Mouse (Mus musculus): ENCODE results near the gene Gbf1. TPM values are rescaled to one million over a fixed set of nuclear protein-coding genes. Genes with fewer than 3 reads are reported as not detected.
"Not testable (repeated sequence)": the region's sequence is repeated elsewhere in the genome, so short reads cannot be mapped to it uniquely, and the experiment has no call there.

Gene Gbf1
- polyA plus RNA-seq, 1 experiment: 142 TPM

GRCm38 (mm10) chr19:46120872-46121271, 31.4 kb upstream of the Gbf1 start:
- Histone ChIP-seq H3K36me3 (ENCODE audit: control insufficient read depth, insufficient read depth, low read length) (no peaks in the 10 kb centered on the region), H3K4me3 (ENCODE audit: control insufficient read depth, low read depth, low read length) (no peak overlapping the region), H3K27ac (ENCODE audit: control insufficient read depth, insufficient read depth, low read depth, low read length) (no peak overlapping the region), H3K27me3 (ENCODE audit: control insufficient read depth, insufficient read depth, low read length) (no peaks in the 10 kb centered on the region), H3K4me1 (ENCODE audit: control insufficient read depth, insufficient read depth, low read length) (no peaks in the 10 kb centered on the region; the same call in 1 of the 2 replicates)
- TF ChIP-seq POLR2A (IDR thresholded peaks at IDR 0.05; ENCODE audit: control insufficient read depth, low read depth, low read length) (no peak), CTCF (IDR thresholded peaks at IDR 0.05; ENCODE audit: control insufficient read depth, insufficient read depth, insufficient replicate concordance, low read depth, low read length) (no peak)

GRCm38 (mm10) chr19:46123876-46124275, 28.4 kb upstream of the Gbf1 start:
- TF ChIP-seq POLR2A (IDR thresholded peaks at IDR 0.05; ENCODE audit: control insufficient read depth, low read depth, low read length): no peak
- TF ChIP-seq CTCF (IDR thresholded peaks at IDR 0.05; ENCODE audit: control insufficient read depth, insufficient read depth, insufficient replicate concordance, low read depth, low read length): no peak
- no peak overlapping the region for H3K27ac ChIP-seq (ENCODE audit: control insufficient read depth, insufficient read depth, low read depth, low read length)
- no peaks in the 10 kb centered on the region for H3K36me3 ChIP-seq (ENCODE audit: control insufficient read depth, insufficient read depth, low read length)
- no peaks in the 10 kb centered on the region for H3K27me3 ChIP-seq (ENCODE audit: control insufficient read depth, insufficient read depth, low read length)
- no peaks in the 10 kb centered on the region; the same call in 1 of the 2 replicates for H3K4me1 ChIP-seq (ENCODE audit: control insufficient read depth, insufficient read depth, low read length)
- no peak overlapping the region for H3K4me3 ChIP-seq (ENCODE audit: control insufficient read depth, low read depth, low read length)

GRCm38 (mm10) chr19:46124651-46125050, 27.7 kb upstream of the Gbf1 start:
- H3K27me3 ChIP-seq (ENCODE audit: control insufficient read depth, insufficient read depth, low read length): no peaks in the 10 kb centered on the region
- TF ChIP-seq POLR2A (IDR thresholded peaks at IDR 0.05; ENCODE audit: control insufficient read depth, low read depth, low read length): no peak
- TF ChIP-seq CTCF (IDR thresholded peaks at IDR 0.05; ENCODE audit: control insufficient read depth, insufficient read depth, insufficient replicate concordance, low read depth, low read length): no peak
- no peak overlapping the region for H3K4me3 ChIP-seq (ENCODE audit: control insufficient read depth, low read depth, low read length)
- no peaks in the 10 kb centered on the region; the same call in 1 of the 2 replicates for H3K4me1 ChIP-seq (ENCODE audit: control insufficient read depth, insufficient read depth, low read length)
- H3K27ac ChIP-seq (ENCODE audit: control insufficient read depth, insufficient read depth, low read depth, low read length): no peak overlapping the region
- no peaks in the 10 kb centered on the region for H3K36me3 ChIP-seq (ENCODE audit: control insufficient read depth, insufficient read depth, low read length)

- H3K36me3 ChIP-seq (ENCODE audit: control insufficient read depth, insufficient read depth, low read length): no peaks in the 10 kb centered on the region
Measured at GRCm38 (mm10) chr19:46126301-46126700, 26.0 kb upstream of the Gbf1 start.

GRCm38 (mm10) chr19:46129737-46130136, 22.6 kb upstream of the Gbf1 start:
- not testable (repeated sequence) for H3K4me3 ChIP-seq (ENCODE audit: control insufficient read depth, low read depth, low read length); H3K4me1 ChIP-seq (ENCODE audit: control insufficient read depth, insufficient read depth, low read length); H3K27ac ChIP-seq (ENCODE audit: control insufficient read depth, insufficient read depth, low read depth, low read length); H3K27me3 ChIP-seq (ENCODE audit: control insufficient read depth, insufficient read depth, low read length); H3K36me3 ChIP-seq (ENCODE audit: control insufficient read depth, insufficient read depth, low read length)

More at GRCm38 (mm10) chr19:46126301-46126700, 26.0 kb upstream of the Gbf1 start:
- Histone ChIP-seq H3K4me1 (ENCODE audit: control insufficient read depth, insufficient read depth, low read length) (peaks cover 2% of the 10 kb centered on the region; the same call in 1 of the 2 replicates), H3K27ac (ENCODE audit: control insufficient read depth, insufficient read depth, low read depth, low read length) (no peak overlapping the region), H3K4me3 (ENCODE audit: control insufficient read depth, low read depth, low read length) (no peak overlapping the region), H3K27me3 (ENCODE audit: control insufficient read depth, insufficient read depth, low read length) (no peaks in the 10 kb centered on the region; the same call in 1 of the 2 replicates)
- TF ChIP-seq CTCF (IDR thresholded peaks at IDR 0.05; ENCODE audit: control insufficient read depth, insufficient read depth, insufficient replicate concordance, low read depth, low read length) (no peak), POLR2A (IDR thresholded peaks at IDR 0.05; ENCODE audit: control insufficient read depth, low read depth, low read length) (no peak)

GRCm38 (mm10) chr19:46131283-46131682, 21.0 kb upstream of the Gbf1 start:
- no peak for TF ChIP-seq POLR2A (IDR thresholded peaks at IDR 0.05; ENCODE audit: control insufficient read depth, low read depth, low read length)
- TF ChIP-seq CTCF (IDR thresholded peaks at IDR 0.05; ENCODE audit: control insufficient read depth, insufficient read depth, insufficient replicate concordance, low read depth, low read length): no peak
- no peaks in the 10 kb centered on the region; the same call in none of the 2 replicates for H3K27me3 ChIP-seq (ENCODE audit: control insufficient read depth, insufficient read depth, low read length)
- peaks cover 14% of the 10 kb centered on the region for H3K4me1 ChIP-seq (ENCODE audit: control insufficient read depth, insufficient read depth, low read length)
- no peaks in the 10 kb centered on the region for H3K36me3 ChIP-seq (ENCODE audit: control insufficient read depth, insufficient read depth, low read length)
- H3K4me3 ChIP-seq (ENCODE audit: control insufficient read depth, low read depth, low read length): no peak overlapping the region
- H3K27ac ChIP-seq (ENCODE audit: control insufficient read depth, insufficient read depth, low read depth, low read length): no peak overlapping the region

- TF ChIP-seq CTCF (IDR thresholded peaks at IDR 0.05; ENCODE audit: control insufficient read depth, insufficient read depth, insufficient replicate concordance, low read depth, low read length) (no peak), POLR2A (IDR thresholded peaks at IDR 0.05; ENCODE audit: control insufficient read depth, low read depth, low read length) (no peak)
- H3K36me3 ChIP-seq (ENCODE audit: control insufficient read depth, insufficient read depth, low read length): no peaks in the 10 kb centered on the region
- no peak within 1 kb of the TSS for H3K27ac ChIP-seq (ENCODE audit: control insufficient read depth, insufficient read depth, low read depth, low read length)
- H3K27me3 ChIP-seq (ENCODE audit: control insufficient read depth, insufficient read depth, low read length): no peaks in the 10 kb centered on the region; the same call in none of the 2 replicates
- H3K4me3 ChIP-seq (ENCODE audit: control insufficient read depth, low read depth, low read length): no peak within 1 kb of the TSS
- peaks cover 20% of the 10 kb centered on the region for H3K4me1 ChIP-seq (ENCODE audit: control insufficient read depth, insufficient read depth, low read length)
Measured at GRCm38 (mm10) chr19:46131694-46132525, 20.4 kb upstream of the Gbf1 start, which contains the start of gene Elovl3. Gene Elovl3 (plus strand): TSS chr19:46131897.

Data from testis, adult 2 months (tissue).